16 mouse cellular contexts compared by ENCODE assay signal in the genomic region with DNA sequence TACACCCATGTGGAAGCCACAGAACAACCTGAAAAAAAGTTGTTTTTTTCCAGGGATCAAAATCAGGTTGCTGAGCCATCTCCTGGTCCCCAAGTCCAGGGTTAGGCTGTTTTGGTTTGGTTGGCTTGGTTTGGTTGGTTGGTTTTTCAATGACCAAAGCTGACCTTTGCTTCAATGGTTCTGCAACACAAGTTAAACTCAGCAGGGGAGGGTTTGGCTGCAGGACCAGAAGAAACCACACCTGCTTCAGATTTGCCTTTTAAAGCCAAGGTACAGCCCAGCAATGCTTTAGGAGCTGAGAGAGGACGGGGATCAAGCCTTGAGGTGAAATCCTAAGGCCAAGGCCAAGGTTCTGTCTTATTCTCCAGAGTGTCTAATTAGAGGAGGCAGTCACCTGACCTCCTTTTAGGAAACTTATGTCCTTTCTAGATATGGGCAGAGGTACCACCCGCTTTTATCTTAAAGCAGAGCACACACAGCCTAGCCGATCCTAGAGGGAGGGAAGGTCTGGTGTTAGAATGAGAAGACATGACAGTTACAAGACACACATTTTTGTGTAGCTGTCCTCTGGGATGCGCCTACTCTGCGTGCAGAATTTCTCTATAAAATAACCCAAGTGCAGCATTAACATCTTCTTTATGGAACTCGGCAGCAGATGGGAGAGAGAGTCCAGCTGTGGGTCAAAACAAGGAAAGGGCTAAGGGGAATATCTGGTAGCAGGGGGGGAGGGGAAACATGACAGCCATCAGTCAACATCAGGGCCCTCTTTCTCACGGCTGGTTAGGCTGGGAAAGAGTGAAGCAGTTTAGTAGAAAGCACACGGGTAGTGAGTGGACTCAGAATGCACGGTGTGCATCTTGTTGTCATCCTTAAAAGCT. TPM values are rescaled to one million over a fixed set of nuclear protein-coding genes. Genes with fewer than 3 reads are reported as not detected.
DNase-seq lines count a peak whose midpoint lies in the region; ATAC-seq and TF ChIP-seq lines count a peak whose summit lies in the region.
"Had no signal": no experiment of that assay in that cellular context is flagged by ENCODE, and none has a peak within 500 bp of the region (broad histone marks: within the 10 kb centered on the region; RNA-seq: fewer than 3 reads in every experiment).

No protein-coding gene starts in this region.

- no peaks in the 10 kb centered on the region for H3K36me3 ChIP-seq in kidney, embryonic 14.5 days (ENCODE audit: control insufficient read depth, insufficient read depth, low read length)
- H3K36me3 ChIP-seq in erythroblast, embryonic 14.5 days (ENCODE audit: control insufficient read depth), result peaks cover 96% of the 10 kb centered on the region
- H3K36me3 ChIP-seq in stomach, postnatal 0 days (ENCODE audit: control insufficient read depth, insufficient read depth, low read length), result no peaks in the 10 kb centered on the region; the same call in 1 of the 2 replicates
- H3K36me3 ChIP-seq: embryonic facial prominence, embryonic 15.5 days; hindbrain, embryonic 13.5 days; midbrain, embryonic 12.5 days; neural tube, embryonic 12.5 days had no signal

- H3K4me3 ChIP-seq in kidney, embryonic 14.5 days (ENCODE audit: low read length), result no peak overlapping the region
- H3K4me3 ChIP-seq in erythroblast, embryonic 14.5 days (replicated peaks), result peak overlapping the region; percentile 51
- no peak overlapping the region for H3K4me3 ChIP-seq in stomach, postnatal 0 days (ENCODE audit: low read depth, low read length)
- H3K4me3 ChIP-seq: embryonic facial prominence, embryonic 15.5 days; hindbrain, embryonic 13.5 days; limb, embryonic 15.5 days; midbrain, embryonic 12.5 days; neural tube, embryonic 12.5 days had no signal

- no peak for ATAC-seq in kidney, embryonic 14.5 days (ENCODE audit: low FRiP score, low TSS enrichment)
- ATAC-seq in stomach, postnatal 0 days (ENCODE audit: low FRiP score, low TSS enrichment), result no peak

- no peaks in the 10 kb centered on the region for H3K27me3 ChIP-seq in kidney, embryonic 14.5 days (ENCODE audit: control insufficient read depth, insufficient read depth, low read length)
- no peaks in the 10 kb centered on the region for H3K27me3 ChIP-seq in erythroblast, embryonic 14.5 days (ENCODE audit: control insufficient read depth)
- no peaks in the 10 kb centered on the region for H3K27me3 ChIP-seq in stomach, postnatal 0 days (ENCODE audit: control insufficient read depth, insufficient read depth, low read length)
- H3K27me3 ChIP-seq: CH12.LX; embryonic facial prominence, embryonic 15.5 days; limb, embryonic 15.5 days; neural tube, embryonic 12.5 days had no signal

- no peak for TF ChIP-seq CTCF in stomach, postnatal 0 days (IDR thresholded peaks at IDR 0.05; ENCODE audit: low read depth)

- H3K27ac ChIP-seq in kidney, embryonic 14.5 days (ENCODE audit: low read depth, low read length), result no peak overlapping the region
- H3K27ac ChIP-seq in stomach, postnatal 0 days (replicated peaks), result peak overlapping the region; percentile 37; the same call in 1 of the 2 replicates
- H3K27ac ChIP-seq: embryonic facial prominence, embryonic 15.5 days; hindbrain, embryonic 13.5 days; limb, embryonic 15.5 days; midbrain, embryonic 12.5 days; neural tube, embryonic 12.5 days had no signal

- WGBS in kidney, embryonic 14.5 days, result 52% methylated on average over 9 of the region's 9 CpGs
- WGBS in stomach, postnatal 0 days, result 59% methylated on average over 9 of the region's 9 CpGs

- TF ChIP-seq EP300 in stomach, postnatal 0 days (optimal IDR thresholded peaks at IDR 0.05), result no peak

- H3K9me3 ChIP-seq in kidney, embryonic 14.5 days (ENCODE audit: control insufficient read depth, low read length), result no peaks in the 10 kb centered on the region
- H3K9me3 ChIP-seq in erythroblast, embryonic 14.5 days (ENCODE audit: control insufficient read depth, low read length), result peaks cover 2% of the 10 kb centered on the region; the same call in 1 of the 2 replicates
- H3K9me3 ChIP-seq in stomach, postnatal 0 days (ENCODE audit: control insufficient read depth, low read length), result no peaks in the 10 kb centered on the region
- H3K9me3 ChIP-seq: embryonic facial prominence, embryonic 15.5 days; hindbrain, embryonic 13.5 days; limb, embryonic 15.5 days; midbrain, embryonic 12.5 days; neural tube, embryonic 12.5 days had no signal

- no peak overlapping the region for H3K4me2 ChIP-seq in kidney, embryonic 14.5 days (replicated peaks; ENCODE audit: low read depth, low read length)
- H3K4me2 ChIP-seq in stomach, postnatal 0 days (replicated peaks; ENCODE audit: low read depth), result no peak overlapping the region
- H3K4me2 ChIP-seq: embryonic facial prominence, embryonic 15.5 days; hindbrain, embryonic 13.5 days; limb, embryonic 15.5 days; midbrain, embryonic 12.5 days; neural tube, embryonic 12.5 days had no signal

- H3K9ac ChIP-seq in kidney, embryonic 14.5 days (ENCODE audit: low read depth, low read length), result no peak overlapping the region
- H3K9ac ChIP-seq in stomach, postnatal 0 days (ENCODE audit: low read length), result no peak overlapping the region
- H3K9ac ChIP-seq: embryonic facial prominence, embryonic 15.5 days; hindbrain, embryonic 13.5 days; limb, embryonic 15.5 days; midbrain, embryonic 12.5 days; neural tube, embryonic 12.5 days had no signal

- DNase-seq in kidney, adult 11 months, result peak; percentile 92
- peak; percentile 60 for DNase-seq in liver
- no peak for DNase-seq in stomach, postnatal 0 days (ENCODE audit: low spot score)
- no peak for DNase-seq in right cerebral cortex, postnatal 10 days (ENCODE audit: low spot score in 2 of 2)
- no peak for DNase-seq in frontal cortex, postnatal 10 days (ENCODE audit: low spot score in 2 of 2)
- DNase-seq: cerebellum, postnatal 14 days; layer of hippocampus, postnatal 36 days; right cerebral cortex, postnatal 14 days had no signal

- H3K4me1 ChIP-seq in kidney, embryonic 14.5 days (ENCODE audit: control insufficient read depth, insufficient read depth, low read length), result peaks cover 35% of the 10 kb centered on the region
- H3K4me1 ChIP-seq in erythroblast, embryonic 14.5 days (ENCODE audit: control insufficient read depth), result peaks cover 93% of the 10 kb centered on the region
- 0 out of 2 replicates have a peak, but pooled peaks cover 5% of the 10 kb centered on the region for H3K4me1 ChIP-seq in stomach, postnatal 0 days (replicated peaks; ENCODE audit: control insufficient read depth, insufficient read depth)

RNA-seq across cellular contexts. Expression of a gene that starts 10.3 kb away (rescaled TPM):
- 6.0 and 6.1 TPM in 2 replicates for polyA plus RNA-seq in kidney, embryonic 14.5 days (2014; fragmentation: Nextera tagmentation; extraction: Ambion mirVana)
- 12.8 and 15.2 TPM in 2 replicates for polyA plus RNA-seq in erythroblast, embryonic 14.5 days (2012)
- 5.5 and 6.9 TPM in 2 replicates for polyA plus RNA-seq in stomach, postnatal 0 days (2015; fragmentation: Nextera tagmentation; extraction: Ambion mirVana)

Comparison
In these comparisons a context has a peak if more than half of its experiments do, and no peak if none do; other contexts are left out.
1. DNase-seq: peak in kidney, adult 11 months (single experiment) and liver (single experiment); none in stomach, postnatal 0 days (single experiment), right cerebral cortex, postnatal 10 days (0 of 2) and frontal cortex, postnatal 10 days (0 of 2).